ENCODE assay signal across 33 mouse cellular contexts in genomic region chr1:134563726-134564125, GRCm38 (mm10). TPM values are rescaled to one million over a fixed set of nuclear protein-coding genes. Genes with fewer than 3 reads are reported as not detected.
DNase-seq lines count a peak whose midpoint lies in the region; ATAC-seq and TF ChIP-seq lines count a peak whose summit lies in the region.
"Had no signal": no experiment of that assay in that cellular context is flagged by ENCODE, and none has a peak within 500 bp of the region (broad histone marks: within the 10 kb centered on the region; RNA-seq: fewer than 3 reads in every experiment).

No protein-coding gene starts in this region.

- no peak for TF ChIP-seq CTCF in hindbrain, postnatal 0 days (IDR thresholded peaks at IDR 0.05; ENCODE audit: low read depth)

- H3K36me3 ChIP-seq in hindbrain, embryonic 13.5 days = no peaks in the 10 kb centered on the region
- no peaks in the 10 kb centered on the region for H3K36me3 ChIP-seq in hindbrain, postnatal 0 days (ENCODE audit: insufficient read depth, low read length)
- no peaks in the 10 kb centered on the region for H3K36me3 ChIP-seq in neural tube, embryonic 14.5 days (ENCODE audit: control insufficient read depth, insufficient read depth, low read length)
- H3K36me3 ChIP-seq in ES-E14 (ENCODE audit: control insufficient read depth, insufficient read depth, low read length, poor library complexity, severe bottlenecking) = no peaks in the 10 kb centered on the region; the same call in 1 of the 2 replicates
- H3K36me3 ChIP-seq: embryonic facial prominence, embryonic 15.5 days; heart, embryonic 12.5 days; limb, embryonic 10.5 days; limb, embryonic 15.5 days; liver, embryonic 13.5 days had no signal

- H3K4me1 ChIP-seq in hindbrain, embryonic 13.5 days (replicated peaks) = peaks cover 61% of the 10 kb centered on the region
- peaks cover 10% of the 10 kb centered on the region for H3K4me1 ChIP-seq in hindbrain, postnatal 0 days (ENCODE audit: insufficient read depth, low read length)
- peaks cover 21% of the 10 kb centered on the region for H3K4me1 ChIP-seq in neural tube, embryonic 14.5 days (ENCODE audit: control insufficient read depth, insufficient read depth, low read length)
- H3K4me1 ChIP-seq in ES-E14 (ENCODE audit: control insufficient read depth in 2 of 2, insufficient read depth in 2 of 2, low read length in 2 of 2, poor library complexity in 1 of 2) = peaks cover 10 to 24% of the 10 kb centered on the region in 2 experiments; a peak in 3 of 4 replicates

- 86% methylated on average over 3 of the region's 3 CpGs for WGBS in hindbrain, embryonic 13.5 days
- WGBS in hindbrain, postnatal 0 days = 84% methylated on average over 3 of the region's 3 CpGs
- 82% methylated on average over 3 of the region's 3 CpGs for WGBS in neural tube, embryonic 14.5 days

- no peak for ATAC-seq in hindbrain, embryonic 13.5 days (ENCODE audit: low FRiP score)
- ATAC-seq in hindbrain, postnatal 0 days = no peak
- no peak for ATAC-seq in neural tube, embryonic 14.5 days (ENCODE audit: low read depth)
- ATAC-seq: CD4-positive, CD25-positive, alpha-beta regulatory T cell, adult 4 months; forebrain, embryonic 13.5 days; intestine, postnatal 0 days; lung, postnatal 0 days had no signal

- no peaks in the 10 kb centered on the region for H3K9me3 ChIP-seq in hindbrain, embryonic 13.5 days
- no peaks in the 10 kb centered on the region for H3K9me3 ChIP-seq in hindbrain, postnatal 0 days (ENCODE audit: low read length)
- H3K9me3 ChIP-seq in neural tube, embryonic 14.5 days (ENCODE audit: control insufficient read depth, low read length) = no peaks in the 10 kb centered on the region
- no peaks in the 10 kb centered on the region for H3K9me3 ChIP-seq in ES-E14 (ENCODE audit: control insufficient read depth, insufficient read depth, low read depth, low read length)
- H3K9me3 ChIP-seq: embryonic facial prominence, embryonic 15.5 days; forebrain, embryonic 13.5 days; heart, embryonic 12.5 days; limb, embryonic 10.5 days; limb, embryonic 15.5 days; liver, embryonic 13.5 days; megakaryocyte, embryonic 14.5 days had no signal

- no peak for DNase-seq in hindbrain, postnatal 0 days (ENCODE audit: low spot score)
- no peak for DNase-seq in neural tube, embryonic 10.5 days (ENCODE audit: extremely low spot score, low spot score)
- no peak for DNase-seq in ES-E14 (ENCODE audit: low read depth, low spot score)
- DNase-seq in right cerebral cortex, postnatal 36 days (ENCODE audit: low spot score in 2 of 2) = no peak
- no peak for DNase-seq in ovary, adult 18-20 months (ENCODE audit: low spot score)
- DNase-seq: adrenal gland, postnatal 14 days; cerebellum, adult 11 months; cerebellum, adult 9-10 months; gastrocnemius, postnatal 14 days; heart, adult 18-20 months; heart, postnatal 4 days; kidney, adult 9 months; kidney, postnatal 10 days; layer of hippocampus, adult 9-11 months; liver, embryonic 13.5 days; lung, adult 18-20 months; lung, postnatal 4 days; thymus, postnatal 14 days had no signal

- H3K4me2 ChIP-seq in hindbrain, embryonic 13.5 days = peak overlapping the region; percentile 33
- H3K4me2 ChIP-seq in hindbrain, postnatal 0 days (ENCODE audit: low read depth, low read length) = no peak overlapping the region
- H3K4me2 ChIP-seq in neural tube, embryonic 14.5 days (ENCODE audit: low read depth, low read length) = peak overlapping the region; percentile 29; the same call in 1 of the 2 replicates
- H3K4me2 ChIP-seq: embryonic facial prominence, embryonic 15.5 days; forebrain, embryonic 13.5 days; heart, embryonic 12.5 days; limb, embryonic 15.5 days; liver, embryonic 13.5 days had no signal

- no peak overlapping the region for H3K9ac ChIP-seq in hindbrain, embryonic 13.5 days
- no peak overlapping the region for H3K9ac ChIP-seq in hindbrain, postnatal 0 days (replicated peaks; ENCODE audit: low read length)
- H3K9ac ChIP-seq in neural tube, embryonic 14.5 days (replicated peaks; ENCODE audit: low read depth, low read length) = no peak overlapping the region
- no peak overlapping the region for H3K9ac ChIP-seq in ES-E14 (ENCODE audit: insufficient read depth, low read depth, low read length, poor library complexity, severe bottlenecking)
- H3K9ac ChIP-seq: embryonic facial prominence, embryonic 15.5 days; forebrain, embryonic 13.5 days; heart, embryonic 12.5 days; limb, embryonic 15.5 days; liver, embryonic 13.5 days had no signal

- in situ Hi-C loops in ES-E14 (cut with MboI; ENCODE audit: low sequenced_read_pairs in 2 of 2, unreplicated experiment in 2 of 2) = no loop called here

- H3K27me3 ChIP-seq in hindbrain, embryonic 13.5 days = no peaks in the 10 kb centered on the region
- H3K27me3 ChIP-seq in hindbrain, postnatal 0 days (ENCODE audit: insufficient read depth, low read length) = no peaks in the 10 kb centered on the region
- no peaks in the 10 kb centered on the region for H3K27me3 ChIP-seq in neural tube, embryonic 14.5 days (ENCODE audit: control insufficient read depth, insufficient read depth, low read length)
- H3K27me3 ChIP-seq: embryonic facial prominence, embryonic 15.5 days; forebrain, embryonic 13.5 days; heart, embryonic 12.5 days; limb, embryonic 15.5 days; liver, embryonic 13.5 days; megakaryocyte, embryonic 14.5 days had no signal

- H3K27ac ChIP-seq in hindbrain, embryonic 13.5 days = no peak overlapping the region
- no peak overlapping the region for H3K27ac ChIP-seq in hindbrain, postnatal 0 days
- no peak overlapping the region for H3K27ac ChIP-seq in neural tube, embryonic 14.5 days (ENCODE audit: low read depth, low read length)
- H3K27ac ChIP-seq in ES-E14 (ENCODE audit: insufficient read depth, low read depth, low read length, poor library complexity, severe bottlenecking) = no peak overlapping the region
- H3K27ac ChIP-seq: embryonic facial prominence, embryonic 15.5 days; forebrain, embryonic 13.5 days; limb, embryonic 10.5 days; limb, embryonic 15.5 days; liver, embryonic 13.5 days had no signal

- H3K4me3 ChIP-seq in hindbrain, embryonic 13.5 days = no peak overlapping the region
- no peak overlapping the region for H3K4me3 ChIP-seq in hindbrain, postnatal 0 days (ENCODE audit: low read length)
- H3K4me3 ChIP-seq in neural tube, embryonic 14.5 days (ENCODE audit: low read depth, low read length) = no peak overlapping the region
- peak overlapping the region; percentile 8 to 23; a peak in 1 of 4 replicates for H3K4me3 ChIP-seq in ES-E14 (ENCODE audit: insufficient read depth in 1 of 2, low read depth in 1 of 2, low read length in 2 of 2, poor library complexity in 1 of 2, severe bottlenecking in 1 of 2)
- H3K4me3 ChIP-seq: embryonic facial prominence, embryonic 15.5 days; forebrain, embryonic 13.5 days; heart, embryonic 12.5 days; limb, embryonic 10.5 days; limb, embryonic 15.5 days; liver, embryonic 13.5 days; megakaryocyte, embryonic 14.5 days had no signal

TF ChIP-seq in ES-E14, 5 proteins besides CTCF, POLR2A, EP300 and RAD21:
- no peak for TF ChIP-seq CHD2 (IDR thresholded peaks at IDR 0.05; ENCODE audit: low read depth, low read length)

RNA-seq across cellular contexts. Expression of gene Kdm5b, which starts 3.8 kb away (rescaled TPM):
- 99.4 and 103 TPM in 2 replicates for polyA plus RNA-seq in hindbrain, embryonic 13.5 days (2015; fragmentation: Nextera tagmentation; extraction: Ambion mirVana)
- total RNA-seq in hindbrain, postnatal 0 days (2014; rRNA removed) = 55.7 and 59.2 TPM in 2 replicates
- 41.9 and 42.1 TPM in 2 replicates for polyA plus RNA-seq in hindbrain, postnatal 0 days (2015; fragmentation: Nextera tagmentation; extraction: Ambion mirVana)
- polyA plus RNA-seq in neural tube, embryonic 14.5 days (2014; fragmentation: Nextera tagmentation; extraction: Ambion mirVana) = 89.9 and 106 TPM in 2 replicates
- 127 and 182 TPM in 2 replicates for total RNA-seq in ES-E14 (2012; rRNA removed)

RNA-seq across cellular contexts. Expression of gene Mgat4e, which starts 14.2 kb away (rescaled TPM):
- not detected in 2 replicates for polyA plus RNA-seq in hindbrain, embryonic 13.5 days (2015; fragmentation: Nextera tagmentation; extraction: Ambion mirVana)
- 0.18 TPM in 1 of 2 replicates, not detected in the other for total RNA-seq in hindbrain, postnatal 0 days (2014; rRNA removed)
- not detected in 2 replicates for polyA plus RNA-seq in hindbrain, postnatal 0 days (2015; fragmentation: Nextera tagmentation; extraction: Ambion mirVana)
- not detected in 2 replicates for polyA plus RNA-seq in neural tube, embryonic 14.5 days (2014; fragmentation: Nextera tagmentation; extraction: Ambion mirVana)
- total RNA-seq in ES-E14 (2012; rRNA removed) = 0.76 and 2.1 TPM in 2 replicates
- total RNA-seq: adrenal gland, postnatal 14 days; gastrocnemius, postnatal 14 days; heart, adult 18-20 months; heart, postnatal 4 days; monocyte, adult 5-6 weeks had no signal
- polyA plus RNA-seq: CD4-positive, CD25-positive, alpha-beta regulatory T cell, adult 4 months; embryonic facial prominence, embryonic 15.5 days; forebrain, embryonic 13.5 days; heart, embryonic 12.5 days; heart, postnatal 0 days; intestine, postnatal 0 days; limb, embryonic 10.5 days; limb, embryonic 15.5 days; liver, embryonic 13.5 days; lung, postnatal 0 days; small intestine, adult 2 months; stomach, embryonic 14.5 days had no signal

Comparison
In these comparisons a context has a peak if more than half of its experiments do, and no peak if none do; other contexts are left out.
1. H3K4me3 ChIP-seq: peak in ES-E14 (2 of 2); none in hindbrain, embryonic 13.5 days (single experiment), hindbrain, postnatal 0 days (single experiment) and neural tube, embryonic 14.5 days (single experiment).